Mouse (Mus musculus): ENCODE data around the gene Hist1h2bb. TPM values are rescaled to one million over a fixed set of nuclear protein-coding genes. Genes with fewer than 3 reads are reported as not detected.
A peak's percentile ranks its signal among the peaks of the same experiment; 100 is the strongest.
"Not testable (repeated sequence)": the region's sequence is repeated elsewhere in the genome, so short reads cannot be mapped to it uniquely, and the experiment has no call there.

The Hist1h2bb gene
- 100 to 1,000 TPM; 215 to 270 TPM for total RNA-seq (2021)
- long read RNA-seq, experiment 1 = 0 reads
- long read RNA-seq, experiment 2 = 0 reads

GRCm38 (mm10) chr13:23746201-23747080 is at the start of gene Hist1h2bb:
Gene Hist1h2bb, plus strand, starts transcription at chr13:23746734.
- DNase-seq (ENCODE audit: low spot score in 2 of 2) = peak in 1 of 2 experiments; percentile 57

GRCm38 (mm10) chr13:23697491-23698299 is 48.8 kb upstream of the Hist1h2bb start:
- DNase-seq (ENCODE audit: low spot score in 2 of 2) = peak in 1 of 2 experiments; percentile 40

- peak; percentile 93 to 95 for DNase-seq (ENCODE audit: low spot score in 2 of 2)
Measured at GRCm38 (mm10) chr13:23698300-23698693, 48.2 kb upstream of the Hist1h2bb start, which contains the start of gene Hist1h4c. Gene Hist1h4c, minus strand, starts transcription at chr13:23698454.

GRCm38 (mm10) chr13:23698996-23699395 is 47.5 kb upstream of the Hist1h2bb start:
- peak in 1 of 2 experiments; percentile 4 for DNase-seq (ENCODE audit: low spot score in 2 of 2)

- no peak for DNase-seq (ENCODE audit: low spot score in 2 of 2)
Measured at GRCm38 (mm10) chr13:23699767-23700166, 46.8 kb upstream of the Hist1h2bb start.

GRCm38 (mm10) chr13:23700786-23701520 is 45.6 kb upstream of the Hist1h2bb start:
- DNase-seq (ENCODE audit: low spot score in 2 of 2) = peak in 1 of 2 experiments; percentile 63

GRCm38 (mm10) chr13:23702220-23702619 is 44.3 kb upstream of the Hist1h2bb start:
- no peak for DNase-seq (ENCODE audit: low spot score in 2 of 2)

- DNase-seq (ENCODE audit: low spot score in 2 of 2) = not testable (repeated sequence)
Measured at GRCm38 (mm10) chr13:23702801-23703200, 43.7 kb upstream of the Hist1h2bb start.

- DNase-seq (ENCODE audit: low spot score in 2 of 2) = no peak
Measured at GRCm38 (mm10) chr13:23705751-23706356, 40.7 kb upstream of the Hist1h2bb start.

GRCm38 (mm10) chr13:23706771-23707170 is 39.8 kb upstream of the Hist1h2bb start:
- no peak for DNase-seq (ENCODE audit: low spot score in 2 of 2)

GRCm38 (mm10) chr13:23708041-23708440 is 38.5 kb upstream of the Hist1h2bb start:
- no peak for DNase-seq (ENCODE audit: low spot score in 2 of 2)

GRCm38 (mm10) chr13:23708654-23709053 is 37.9 kb upstream of the Hist1h2bb start:
- DNase-seq (ENCODE audit: low spot score in 2 of 2) = no peak

GRCm38 (mm10) chr13:23709714-23710373 is 36.7 kb upstream of the Hist1h2bb start:
- no peak for DNase-seq (ENCODE audit: low spot score in 2 of 2)

GRCm38 (mm10) chr13:23710374-23711089 is 36.0 kb upstream of the Hist1h2bb start, which contains the start of gene Hfe:
Gene Hfe, minus strand, starts transcription at chr13:23710854.
- peak in 1 of 2 experiments; percentile 34 for DNase-seq (ENCODE audit: low spot score in 2 of 2)

GRCm38 (mm10) chr13:23716261-23717042 is 30.1 kb upstream of the Hist1h2bb start:
- DNase-seq (ENCODE audit: low spot score in 2 of 2) = no peak

- DNase-seq (ENCODE audit: low spot score in 2 of 2) = no peak
Measured at GRCm38 (mm10) chr13:23717176-23717575, 29.4 kb upstream of the Hist1h2bb start.

GRCm38 (mm10) chr13:23717593-23718245 is 28.8 kb upstream of the Hist1h2bb start:
- not testable (repeated sequence) for DNase-seq (ENCODE audit: low spot score in 2 of 2)

GRCm38 (mm10) chr13:23724239-23724638 is 22.3 kb upstream of the Hist1h2bb start:
- no peak for DNase-seq (ENCODE audit: low spot score in 2 of 2)

All from gastrocnemius, postnatal 4 days (tissue).